Mouse (Mus musculus): ENCODE results near the gene Taf13. TPM values are rescaled to one million over a fixed set of nuclear protein-coding genes. Genes with fewer than 3 reads are reported as not detected.

The Taf13 gene
- polyA plus RNA-seq, 1 experiment from 2014 or later: 74.8 TPM

DNA sequence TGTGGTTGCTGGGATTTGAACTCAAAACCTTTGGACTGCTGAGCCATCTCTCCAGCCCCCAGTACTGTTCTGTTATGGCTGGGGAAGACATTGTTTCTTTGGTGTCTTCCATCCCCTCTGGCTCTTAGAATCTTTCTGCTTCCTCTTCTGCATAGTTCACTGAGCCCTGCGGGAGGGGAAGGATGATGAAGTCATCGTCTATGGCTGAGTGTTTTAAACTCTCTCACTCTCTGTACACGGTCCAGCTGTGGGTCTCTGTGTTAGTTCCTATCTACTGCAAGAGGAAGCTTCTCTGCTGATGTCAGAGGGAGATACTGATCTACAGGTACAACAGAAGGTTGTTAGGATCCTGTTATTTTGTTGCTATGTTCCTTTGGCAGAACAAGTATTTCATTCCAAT, 37.4 kb downstream of the Taf13 start:
- WGBS: 78% methylated on average over 3 of the region's 3 CpGs
- no peak for ATAC-seq (ENCODE audit: insufficient read depth, low FRiP score, low TSS enrichment)
- Histone ChIP-seq H3K4me3 (ENCODE audit: low read depth, low read length) (no peak overlapping the region), H3K36me3 (ENCODE audit: control insufficient read depth, insufficient read depth, low read length) (no peaks in the 10 kb centered on the region; the same call in none of the 2 replicates), H3K9ac (ENCODE audit: low read length) (no peak overlapping the region), H3K4me1 (ENCODE audit: control insufficient read depth, insufficient read depth, low read length) (no peaks in the 10 kb centered on the region), H3K27ac (ENCODE audit: low read depth, low read length) (no peak overlapping the region), H3K9me3 (ENCODE audit: control insufficient read depth, low read length) (no peaks in the 10 kb centered on the region), H3K4me2 (ENCODE audit: low read depth) (no peak overlapping the region), H3K27me3 (ENCODE audit: control insufficient read depth, insufficient read depth, low read length) (no peaks in the 10 kb centered on the region)
- DNase-seq (ENCODE audit: low spot score): no peak

Small RNA genes lying within 50 kb of the gene (microRNA-seq; reads per million reads assigned to microRNA genes)
- not detected for gene Gm22860

Other genes starting within 250 kb of the Taf13 start
- gene Mybphl, start 206.8 kb upstream of the Taf13 start, polyA plus RNA-seq (2014; fragmentation: Nextera tagmentation; extraction: Ambion mirVana): 0.19 and 0.31 TPM in 2 replicates
- gene Psrc1, start 187.9 kb upstream of the Taf13 start, polyA plus RNA-seq (2014; fragmentation: Nextera tagmentation; extraction: Ambion mirVana): 52.0 and 54.0 TPM in 2 replicates
- gene Celsr2, start 156.1 kb upstream of the Taf13 start, polyA plus RNA-seq (2014; fragmentation: Nextera tagmentation; extraction: Ambion mirVana): 65.2 and 65.5 TPM in 2 replicates
- gene Sars, start 126.5 kb upstream of the Taf13 start, polyA plus RNA-seq (2014; fragmentation: Nextera tagmentation; extraction: Ambion mirVana): 214 and 216 TPM in 2 replicates
- not detected in 2 replicates for gene 1700013F07Rik, start 37.5 kb upstream of the Taf13 start, polyA plus RNA-seq (2014; fragmentation: Nextera tagmentation; extraction: Ambion mirVana)
- gene 5330417C22Rik, start 35.2 kb upstream of the Taf13 start, polyA plus RNA-seq (2014; fragmentation: Nextera tagmentation; extraction: Ambion mirVana): 1.4 and 1.8 TPM in 2 replicates
- 55.4 and 56.6 TPM in 2 replicates for gene Tmem167b, start 9.2 kb upstream of the Taf13 start, polyA plus RNA-seq (2014; fragmentation: Nextera tagmentation; extraction: Ambion mirVana)
- 50.1 and 54.6 TPM in 2 replicates for gene Wdr47, start 19.6 kb downstream of the Taf13 start, polyA plus RNA-seq (2014; fragmentation: Nextera tagmentation; extraction: Ambion mirVana)
- gene Clcc1, start 82.2 kb downstream of the Taf13 start, polyA plus RNA-seq (2014; fragmentation: Nextera tagmentation; extraction: Ambion mirVana): 49.2 and 53.6 TPM in 2 replicates
- 101 and 109 TPM in 2 replicates for gene Gpsm2, start 150.6 kb downstream of the Taf13 start, polyA plus RNA-seq (2014; fragmentation: Nextera tagmentation; extraction: Ambion mirVana)
- gene Aknad1, start 168.0 kb downstream of the Taf13 start, polyA plus RNA-seq (2014; fragmentation: Nextera tagmentation; extraction: Ambion mirVana): 0.08 and 0.15 TPM in 2 replicates

All from neural tube, embryonic 11.5 days (tissue).